Mouse (Mus musculus) liver, postnatal 0 days (tissue): ENCODE data around the gene Pcbd1. TPM values are rescaled to one million over a fixed set of nuclear protein-coding genes. Genes with fewer than 3 reads are reported as not detected.

Experiments used
- ATAC-seq: fragments of 200-750 bp; cut with Nextera tagmentation; 2 replicates; pipeline ENCODE4 v1.8.0; 2017; ENCODE audit warnings: mild to moderate bottlenecking, moderate library complexity
- DNase-seq: peaks from one replicate; pipeline ENCODE4 v3.0.0-alpha.2; 2016
- H3K27ac ChIP-seq: fragments of 300-500 bp; sonication (generic); 2 replicates; pipeline ENCODE4 v1.5.1; 2014; ENCODE audit warnings: antibody characterized with exemption, moderate library complexity, mild to moderate bottlenecking, low read depth
- H3K27me3 ChIP-seq: fragments of 300-500 bp; sonication (generic); 2 replicates; pipeline ENCODE4 v1.6.1; 2014; ENCODE audit warnings: low read length, control low read depth, mixed read lengths; ENCODE audit not compliant: insufficient read depth
- H3K36me3 ChIP-seq: fragments of 300-500 bp; sonication (generic); replicated peaks from 2 replicates; pipeline ENCODE4 v1.6.1; 2014; ENCODE audit warnings: mild to moderate bottlenecking, control low read depth, low read length, moderate library complexity, mixed read lengths; ENCODE audit not compliant: insufficient read depth
- H3K4me1 ChIP-seq: fragments of 300-500 bp; sonication (generic); 2 replicates; pipeline ENCODE4 v1.6.1; 2014; ENCODE audit warnings: antibody characterized with exemption, mild to moderate bottlenecking, control low read depth; ENCODE audit not compliant: insufficient read depth
- H3K4me2 ChIP-seq: fragments of 300-500 bp; sonication (generic); 2 replicates; pipeline ENCODE4 v1.6.1; 2014; ENCODE audit warnings: low read depth, mild to moderate bottlenecking, low read length, moderate library complexity, mixed read lengths
- H3K4me3 ChIP-seq: fragments of 300-500 bp; sonication (generic); 2 replicates; pipeline ENCODE4 v1.5.1; 2014; ENCODE audit warnings: low read depth, low read length
- H3K9ac ChIP-seq: fragments of 300-500 bp; sonication (generic); replicated peaks from 2 replicates; pipeline ENCODE4 v1.6.1; 2014; ENCODE audit warnings: mild to moderate bottlenecking, moderate library complexity
- H3K9me3 ChIP-seq: fragments of 300-500 bp; sonication (generic); 2 replicates; pipeline ENCODE4 v1.6.1; 2016; ENCODE audit warnings: mild to moderate bottlenecking, control low read depth, low read length, mixed read lengths
- CTCF ChIP-seq: sonication (generic); IDR thresholded peaks from 2 replicates; pipeline ENCODE4 v1.5.1; 2016; ENCODE audit warnings: antibody characterized with exemption, low read depth
- EP300 ChIP-seq: IDR thresholded peaks from 2 replicates; pipeline ENCODE4 v1.6.1; 2016; ENCODE audit warnings: antibody characterized with exemption, low read depth, mild to moderate bottlenecking
- WGBS: fragments of 180-500 bp; shearing (Covaris S2); extraction: QIAGEN DNeasy Blood & Tissue Kit; methylation state at CpG from one replicate; pipeline ENCODE4 v1.1.7; 2014; ENCODE audit not compliant: insufficient replicate concordance; 5-methylcytosine and 5-hydroxymethylcytosine counted together
- polyA plus RNA-seq: library from polyadenylated mRNA; unstranded; fragments of >200 nt; fragmentation: Nextera tagmentation; extraction: Ambion mirVana; gene quantifications from 2 replicates; pipeline ENCODE4 v1.2.1, GENCODE M21; 2015

Pcbd1 gene
- polyA plus RNA-seq, 1 experiment from 2014 or later = 333 TPM

- peak; percentile 70 for DNase-seq
- 12% methylated on average over 16 of the region's 16 CpGs for WGBS
Measured at GRCm38 (mm10) chr10:61072324-61072723, 16.8 kb upstream of the Pcbd1 start.

DNA sequence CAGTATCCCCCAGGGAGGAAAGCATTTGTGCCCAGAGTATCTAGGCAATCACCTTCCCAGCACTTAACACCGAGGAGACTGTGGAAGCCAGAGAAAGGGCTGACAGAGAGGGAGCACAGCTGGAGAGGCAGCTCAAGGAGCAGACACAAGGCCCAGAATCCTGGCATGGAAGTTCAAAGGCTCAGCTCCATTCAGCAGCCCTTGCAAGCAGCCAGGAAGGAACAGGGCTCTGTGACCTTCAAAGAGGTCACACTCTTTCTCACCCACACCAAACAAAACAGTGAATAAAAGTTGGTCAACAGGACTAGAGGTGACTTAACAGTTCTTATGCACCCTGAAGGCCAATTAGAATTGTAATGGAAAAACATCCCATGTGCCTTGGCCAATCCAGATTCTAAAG lies 14.5 kb upstream of the Pcbd1 start:
- H3K9me3 ChIP-seq = no peaks in the 10 kb centered on the region
- H3K36me3 ChIP-seq = no peaks in the 10 kb centered on the region
- H3K4me1 ChIP-seq = no peaks in the 10 kb centered on the region
- no peaks in the 10 kb centered on the region for H3K27me3 ChIP-seq
- H3K4me3 ChIP-seq = no peak overlapping the region
- no peak for TF ChIP-seq EP300
- no peak for TF ChIP-seq CTCF
- peak; percentile 21; the same call in 1 of the 2 replicates for ATAC-seq
- H3K27ac ChIP-seq = no peak overlapping the region
- no peak for DNase-seq
- WGBS = 26% methylated on average over 1 of the region's 1 CpGs
- no peak overlapping the region for H3K9ac ChIP-seq
- no peak overlapping the region for H3K4me2 ChIP-seq

More at GRCm38 (mm10) chr10:61072324-61072723, 16.8 kb upstream of the Pcbd1 start:
- TF ChIP-seq CTCF (peak; percentile 86), EP300 (no peak)
- Histone ChIP-seq H3K27ac (no peak overlapping the region), H3K9me3 (no peaks in the 10 kb centered on the region), H3K9ac (no peak overlapping the region), H3K27me3 (no peaks in the 10 kb centered on the region), H3K4me1 (no peaks in the 10 kb centered on the region; the same call in 1 of the 2 replicates), H3K36me3 (no peaks in the 10 kb centered on the region), H3K4me2 (no peak overlapping the region), H3K4me3 (no peak overlapping the region)
- ATAC-seq = no peak

- DNase-seq = no peak
- Histone ChIP-seq H3K36me3 (no peaks in the 10 kb centered on the region), H3K27ac (no peak overlapping the region), H3K4me2 (no peak overlapping the region), H3K4me3 (no peak overlapping the region), H3K27me3 (no peaks in the 10 kb centered on the region), H3K9ac (no peak overlapping the region), H3K9me3 (no peaks in the 10 kb centered on the region), H3K4me1 (no peaks in the 10 kb centered on the region)
- TF ChIP-seq CTCF = no peak
- no peak for TF ChIP-seq EP300
- no peak for ATAC-seq
- 85% methylated on average over 3 of the region's 3 CpGs for WGBS
Measured at GRCm38 (mm10) chr10:61075607-61076006, 13.5 kb upstream of the Pcbd1 start.

- no peak overlapping the region for H3K4me3 ChIP-seq
- TF ChIP-seq CTCF (no peak), EP300 (no peak)
- H3K27me3 ChIP-seq = no peaks in the 10 kb centered on the region
- H3K9ac ChIP-seq = no peak overlapping the region
- H3K9me3 ChIP-seq = no peaks in the 10 kb centered on the region
- DNase-seq (peak; percentile 56), ATAC-seq (peak; percentile 91)
- H3K27ac ChIP-seq = no peak overlapping the region
- H3K4me1 ChIP-seq = peaks cover 3% of the 10 kb centered on the region; the same call in 1 of the 2 replicates
- 33% methylated on average over 14 of the region's 14 CpGs for WGBS
- peak overlapping the region; percentile 33; the same call in 1 of the 2 replicates for H3K4me2 ChIP-seq
- no peaks in the 10 kb centered on the region for H3K36me3 ChIP-seq
Measured at GRCm38 (mm10) chr10:61080227-61080930, 8.8 kb upstream of the Pcbd1 start.

DNA sequence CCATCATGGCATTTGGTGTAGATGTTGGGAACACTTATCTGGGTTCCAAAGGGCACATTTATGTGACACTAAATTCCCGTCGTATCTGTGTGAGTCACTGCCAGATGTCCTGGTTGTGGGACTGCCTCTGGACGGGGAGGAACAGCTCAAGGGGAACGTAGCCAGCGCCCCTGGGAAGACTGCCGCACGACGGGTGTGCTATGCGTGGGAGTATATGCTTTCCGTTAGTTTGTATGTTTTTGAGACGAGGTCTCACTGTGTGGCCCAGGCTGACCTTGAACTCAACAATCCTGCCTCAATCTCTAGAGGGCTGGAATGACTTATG lies 8.2 kb upstream of the Pcbd1 start:
- Histone ChIP-seq H3K9me3 (no peaks in the 10 kb centered on the region), H3K36me3 (no peaks in the 10 kb centered on the region), H3K9ac (no peak overlapping the region), H3K4me1 (peaks cover 3% of the 10 kb centered on the region; the same call in 1 of the 2 replicates), H3K27ac (no peak overlapping the region), H3K4me3 (no peak overlapping the region), H3K4me2 (no peak overlapping the region), H3K27me3 (no peaks in the 10 kb centered on the region)
- DNase-seq = no peak
- 64% methylated on average over 11 of the region's 11 CpGs for WGBS
- TF ChIP-seq EP300 = no peak
- TF ChIP-seq CTCF = no peak
- ATAC-seq = peak; percentile 43

GRCm38 (mm10) chr10:61085364-61085763 lies 3.8 kb upstream of the Pcbd1 start:
- no peaks in the 10 kb centered on the region for H3K27me3 ChIP-seq
- 76% methylated on average over 2 of the region's 2 CpGs for WGBS
- DNase-seq (no peak), ATAC-seq (no peak)
- no peak overlapping the region for H3K4me2 ChIP-seq
- no peak overlapping the region for H3K4me3 ChIP-seq
- H3K9me3 ChIP-seq = no peaks in the 10 kb centered on the region
- H3K36me3 ChIP-seq = no peaks in the 10 kb centered on the region
- no peak overlapping the region for H3K9ac ChIP-seq
- peaks cover 12% of the 10 kb centered on the region for H3K4me1 ChIP-seq
- TF ChIP-seq EP300 = no peak
- TF ChIP-seq CTCF = no peak
- no peak overlapping the region for H3K27ac ChIP-seq
